Mouse (Mus musculus): Measurements from ENCODE around the gene Ppp1r13l. TPM values are rescaled to one million over a fixed set of nuclear protein-coding genes. Genes with fewer than 3 reads are reported as not detected.

Ppp1r13l gene
- total and polyA plus RNA-seq, 3 experiments: 1.5 to 15.9 TPM; not detected in 1

DNA sequence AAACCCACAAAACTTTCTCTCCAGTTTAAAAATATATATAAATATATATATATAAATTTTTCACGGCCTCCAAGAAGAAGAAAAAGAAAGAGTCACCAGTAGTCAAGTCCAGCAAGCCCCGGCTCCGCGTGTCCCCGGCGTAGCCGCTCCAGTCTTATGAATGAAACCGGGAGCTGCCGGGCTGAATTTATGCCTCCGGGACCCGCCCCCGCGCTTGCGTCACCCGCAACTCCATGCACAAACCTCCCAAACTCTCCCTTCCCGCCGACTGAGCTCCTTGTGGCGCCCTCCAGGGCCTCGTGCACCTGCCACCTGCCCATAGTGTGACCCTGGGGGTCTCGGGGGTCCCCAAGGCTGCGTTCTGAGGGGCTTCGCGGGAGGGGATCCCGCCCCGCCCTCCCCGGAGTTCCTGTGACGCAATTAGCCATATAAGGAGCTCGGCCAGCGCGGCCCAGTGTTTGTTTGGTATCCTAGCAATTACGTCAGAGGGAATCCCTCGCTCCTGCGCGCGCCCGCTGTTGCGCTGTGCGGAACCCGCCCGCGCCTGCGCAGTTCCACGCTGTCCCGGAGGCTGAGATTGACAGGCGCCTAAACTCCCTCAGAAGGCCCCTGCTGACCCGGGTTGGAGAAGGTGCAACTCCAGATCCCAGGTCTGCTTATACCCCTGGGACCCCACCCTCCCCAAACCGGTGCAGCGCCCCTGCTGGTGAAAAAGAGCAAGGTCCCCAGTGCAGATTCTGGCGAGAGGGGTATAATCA lies 49.5 kb upstream of the Ppp1r13l start, which contains the start of gene Fosb (continued):
- no peak for TF ChIP-seq CHD1 (IDR thresholded peaks at IDR 0.05; ENCODE audit: low read depth, low read length)

- Histone ChIP-seq H3K79me2 (ENCODE audit: control insufficient read depth, insufficient read depth, low read length, poor library complexity) (no peaks in the 10 kb centered on the region; the same call in 1 of the 2 replicates), H3K36me3 (ENCODE audit: control insufficient read depth in 1 of 2, insufficient read depth in 2 of 2, low read length in 2 of 2) (no peaks in the 10 kb centered on the region), H3K27me3 (ENCODE audit: control insufficient read depth in 1 of 2, insufficient read depth in 2 of 2, low read length in 2 of 2) (peaks cover 6 to 7% of the 10 kb centered on the region in 2 experiments; a peak in 3 of 4 replicates), H3K9ac (ENCODE audit: control insufficient read depth, low read depth, low read length, poor library complexity, severe bottlenecking) (no peak overlapping the region), H3K4me1 (ENCODE audit: control insufficient read depth in 1 of 2, insufficient read depth in 2 of 2, low read length in 2 of 2) (peaks cover 0 to 9% of the 10 kb centered on the region in 2 experiments; a peak in 1 of 4 replicates), H3K27ac (ENCODE audit: control insufficient read depth, low read depth, low read length) (no peak overlapping the region), H3K4me3 (ENCODE audit: control insufficient read depth in 1 of 2, insufficient read depth in 1 of 2, low read depth in 2 of 2, low read length in 2 of 2) (no peak overlapping the region), H3K9me3 (replicated peaks; ENCODE audit: insufficient read depth, low read length) (no peaks in the 10 kb centered on the region)
- DNase-seq (ENCODE audit: low read depth, low spot score): no peak
- TF ChIP-seq TBP (IDR thresholded peaks at IDR 0.05; ENCODE audit: low read depth, low read length): no peak
- TF ChIP-seq GABPA (IDR thresholded peaks at IDR 0.05; ENCODE audit: low read depth, low read length): no peak
- TF ChIP-seq KAT2A (conservative IDR thresholded peaks at IDR 0.05; ENCODE audit: low read depth, low read length): no peak
- TF ChIP-seq HCFC1 (IDR thresholded peaks at IDR 0.05; ENCODE audit: low read depth, low read length): no peak
- no peak for TF ChIP-seq GATA1 (IDR thresholded peaks at IDR 0.05; ENCODE audit: low read depth, low read length)
- no peak for TF ChIP-seq MEF2A (IDR thresholded peaks at IDR 0.05; ENCODE audit: extremely low read depth, insufficient replicate concordance, low read depth, low read length, poor library complexity, severe bottlenecking)
These were observed 47.6 kb upstream of the Ppp1r13l start for GRCm38 (mm10) chr7:19311991-19312390.

DNA sequence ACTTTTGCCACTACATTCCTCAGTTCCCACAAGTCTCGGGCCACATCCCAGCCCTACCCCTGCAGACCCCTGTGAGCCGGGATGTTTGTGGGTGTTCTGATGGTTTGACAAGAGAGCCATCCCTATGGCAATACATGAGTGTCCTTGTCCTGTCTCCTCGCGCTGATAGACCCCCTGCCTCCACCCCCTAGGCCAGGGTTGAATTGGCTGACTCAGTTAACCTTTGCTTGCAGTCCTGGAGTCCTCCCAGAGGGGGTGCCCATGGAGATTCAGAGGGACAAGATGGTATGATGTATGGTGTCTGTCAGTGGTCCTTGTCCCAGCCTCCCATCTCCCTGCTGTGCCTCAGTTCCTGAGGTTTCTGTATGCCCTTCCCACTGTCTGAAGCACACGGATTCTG lies 45.5 kb upstream of the Ppp1r13l start:
- peaks cover 0 to 15% of the 10 kb centered on the region in 2 experiments; a peak in 1 of 4 replicates for H3K4me1 ChIP-seq (ENCODE audit: control insufficient read depth in 1 of 2, insufficient read depth in 2 of 2, low read length in 2 of 2)
- no peaks in the 10 kb centered on the region for H3K36me3 ChIP-seq (ENCODE audit: control insufficient read depth in 1 of 2, insufficient read depth in 2 of 2, low read length in 2 of 2)
- H3K9me3 ChIP-seq (replicated peaks; ENCODE audit: insufficient read depth, low read length): no peaks in the 10 kb centered on the region
- TF ChIP-seq GABPA (IDR thresholded peaks at IDR 0.05; ENCODE audit: low read depth, low read length): no peak
- no peak for TF ChIP-seq USF1 (IDR thresholded peaks at IDR 0.05; ENCODE audit: low read depth, low read length)
- H3K9ac ChIP-seq (ENCODE audit: control insufficient read depth, low read depth, low read length, poor library complexity, severe bottlenecking): no peak overlapping the region
- H3K79me2 ChIP-seq (ENCODE audit: control insufficient read depth, insufficient read depth, low read length, poor library complexity): no peaks in the 10 kb centered on the region
- peaks cover 6 to 7% of the 10 kb centered on the region in 2 experiments; a peak in 3 of 4 replicates for H3K27me3 ChIP-seq (ENCODE audit: control insufficient read depth in 1 of 2, insufficient read depth in 2 of 2, low read length in 2 of 2)
- no peak overlapping the region for H3K4me3 ChIP-seq (ENCODE audit: control insufficient read depth in 1 of 2, insufficient read depth in 1 of 2, low read depth in 2 of 2, low read length in 2 of 2)
- no peak for DNase-seq (ENCODE audit: low read depth, low spot score)
- no peak overlapping the region for H3K27ac ChIP-seq (ENCODE audit: control insufficient read depth, low read depth, low read length)

DNA sequence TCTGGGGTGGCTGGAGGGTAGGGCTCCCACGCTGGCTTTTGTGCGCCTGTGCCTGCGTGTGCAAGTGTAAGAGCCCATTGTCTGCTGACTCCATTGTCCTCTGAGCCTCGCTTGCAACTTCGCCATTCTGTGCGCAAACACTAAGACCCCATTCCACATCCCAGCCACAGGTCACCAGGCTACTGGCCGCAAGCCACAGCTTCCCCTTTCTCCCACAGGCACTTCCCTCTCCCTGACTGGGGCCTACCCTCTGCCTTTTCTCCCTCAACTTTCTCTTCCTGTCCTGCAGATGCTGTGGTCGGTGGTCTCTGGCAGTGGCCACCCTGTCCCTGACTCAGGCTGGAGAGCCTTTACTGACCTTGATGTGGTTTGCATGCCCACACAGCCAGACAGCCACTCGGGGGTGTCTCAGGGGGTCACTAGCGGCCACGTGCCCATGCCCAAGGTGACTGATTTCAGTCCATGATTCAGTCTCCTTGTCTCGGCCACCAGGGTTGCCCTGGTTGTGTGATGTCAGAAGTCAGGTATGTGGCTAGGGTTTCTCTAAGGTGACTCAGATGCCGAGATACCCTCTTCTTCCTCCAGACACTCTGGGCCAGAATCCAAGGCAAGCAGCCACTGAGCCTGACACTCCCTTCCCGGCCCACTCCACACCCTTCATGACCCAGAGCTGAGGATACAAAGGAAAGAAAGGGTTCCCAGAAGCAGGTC lies 42.9 kb upstream of the Ppp1r13l start:
- Histone ChIP-seq H3K79me2 (ENCODE audit: control insufficient read depth, insufficient read depth, low read length, poor library complexity) (no peaks in the 10 kb centered on the region), H3K27ac (ENCODE audit: control insufficient read depth, low read depth, low read length) (no peak overlapping the region), H3K4me1 (ENCODE audit: control insufficient read depth in 1 of 2, insufficient read depth in 2 of 2, low read length in 2 of 2) (peaks cover 0 to 25% of the 10 kb centered on the region in 2 experiments; a peak in 2 of 4 replicates), H3K9ac (ENCODE audit: control insufficient read depth, low read depth, low read length, poor library complexity, severe bottlenecking) (no peak overlapping the region), H3K9me3 (replicated peaks; ENCODE audit: insufficient read depth, low read length) (no peaks in the 10 kb centered on the region), H3K4me3 (ENCODE audit: control insufficient read depth in 1 of 2, insufficient read depth in 1 of 2, low read depth in 2 of 2, low read length in 2 of 2) (no peak overlapping the region), H3K27me3 (ENCODE audit: control insufficient read depth in 1 of 2, insufficient read depth in 2 of 2, low read length in 2 of 2) (peaks cover 6 to 7% of the 10 kb centered on the region in 2 experiments; a peak in 3 of 4 replicates), H3K36me3 (ENCODE audit: control insufficient read depth in 1 of 2, insufficient read depth in 2 of 2, low read length in 2 of 2) (no peaks in the 10 kb centered on the region)
- TF ChIP-seq POLR2AphosphoS2 (IDR thresholded peaks at IDR 0.05; ENCODE audit: low read length) (no peak), EP300 (IDR thresholded peaks at IDR 0.05; ENCODE audit: low read depth in 1 of 2, low read length in 2 of 2) (peak in 1 of 2 experiments; percentile 59; a peak in 2 of 4 replicates), MAFK (IDR thresholded peaks at IDR 0.05; ENCODE audit: borderline replicate concordance, low read depth, low read length) (no peak)
- DNase-seq (ENCODE audit: low read depth, low spot score): peak; percentile 64

Data from MEL (cell line).